Mouse (Mus musculus) lung, postnatal 25 days (tissue): ENCODE data around the gene Minos1.

Experiments used
- DNase-seq: peaks from one replicate; pipeline ENCODE4 v3.0.0; 2022; ENCODE audit warnings: low spot score

Minos1 gene

GRCm38 (mm10) chr4:139130701-139131549, at the start of gene Minos1:
Minos1 (minus strand) TSS chr4:139131113.
- DNase-seq = peak; percentile 97

DNA sequence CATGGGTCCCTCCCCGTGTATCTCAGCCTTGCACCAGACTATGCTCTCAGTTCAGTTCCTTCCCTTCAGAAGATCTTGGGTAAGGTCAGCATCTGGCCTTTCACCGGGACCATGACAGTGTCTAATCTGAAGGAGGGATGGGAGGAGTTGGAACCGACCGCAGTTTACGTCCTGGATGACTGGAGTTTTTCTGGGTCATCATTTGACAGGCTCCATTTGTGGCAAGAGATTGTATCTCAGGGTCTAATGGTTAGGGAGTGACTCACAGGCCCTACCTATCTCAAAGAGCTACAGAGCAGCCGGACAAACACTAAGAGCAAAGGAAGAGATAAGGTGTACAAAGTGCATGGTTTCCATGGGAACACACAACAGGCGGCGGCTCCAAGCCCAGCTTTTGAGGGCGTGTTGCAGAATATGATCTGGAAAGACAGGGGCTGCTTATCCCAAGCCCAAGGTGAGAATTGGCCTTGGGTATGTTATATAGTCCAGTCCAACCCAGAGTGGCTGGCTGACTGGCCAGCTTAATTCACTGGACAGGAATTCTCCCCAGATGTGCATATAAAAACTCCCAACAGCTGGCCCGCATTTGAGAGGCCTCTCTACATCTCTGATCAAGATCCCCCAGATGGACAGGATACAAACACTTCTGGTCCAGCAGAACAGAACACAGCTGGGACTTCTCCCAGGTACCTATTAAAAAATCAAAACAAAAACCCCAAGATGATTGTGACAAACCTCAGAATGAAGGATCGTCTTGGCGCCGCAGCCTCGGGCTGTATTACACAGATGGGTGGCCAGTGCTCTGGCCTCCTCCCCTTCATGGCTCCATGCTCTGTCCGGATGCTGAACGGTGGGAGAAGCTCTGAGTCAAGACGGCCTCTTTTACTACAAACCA, 49.1 kb upstream of the Minos1 start:
- peak; percentile 68 for DNase-seq

DNA sequence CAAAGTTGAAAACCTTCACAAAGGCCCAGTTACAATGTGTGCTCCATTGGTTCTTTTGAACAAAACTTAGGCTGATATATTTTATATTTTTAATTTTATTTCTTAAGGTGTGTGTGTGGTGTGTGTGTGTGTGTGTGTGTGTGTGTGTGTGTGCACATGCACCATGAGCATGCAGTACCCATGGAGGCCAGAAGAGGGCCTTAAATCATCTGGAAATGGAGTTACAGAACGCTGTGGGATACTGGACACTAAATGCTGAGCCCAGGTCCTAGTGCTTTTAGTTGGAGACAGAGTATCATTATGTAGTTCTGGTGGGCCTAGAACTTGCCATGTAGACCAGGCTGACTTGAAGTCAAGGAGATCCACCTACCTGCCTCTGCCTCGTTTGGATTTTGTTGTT, 48.3 kb upstream of the Minos1 start:
- no peak for DNase-seq

DNA sequence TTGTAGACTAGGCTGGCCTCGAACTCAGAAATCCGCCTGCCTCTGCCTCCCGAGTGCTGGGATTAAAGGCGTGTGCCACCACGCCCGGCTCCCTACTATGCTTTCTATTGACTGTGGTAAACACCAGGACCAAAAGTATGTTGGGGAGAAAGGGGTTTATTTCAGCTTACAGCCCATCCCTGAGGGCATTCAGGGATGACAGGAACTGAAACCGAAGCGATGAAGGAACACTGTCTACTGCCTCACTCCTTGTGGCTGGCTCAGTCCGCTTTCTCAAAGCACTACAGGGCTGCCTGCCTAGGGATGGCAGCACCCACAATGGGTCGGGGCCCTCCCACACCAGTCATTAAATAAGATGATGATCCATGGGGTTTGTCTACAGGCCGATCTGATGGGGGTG, 47.5 kb upstream of the Minos1 start:
- DNase-seq = no peak

DNA sequence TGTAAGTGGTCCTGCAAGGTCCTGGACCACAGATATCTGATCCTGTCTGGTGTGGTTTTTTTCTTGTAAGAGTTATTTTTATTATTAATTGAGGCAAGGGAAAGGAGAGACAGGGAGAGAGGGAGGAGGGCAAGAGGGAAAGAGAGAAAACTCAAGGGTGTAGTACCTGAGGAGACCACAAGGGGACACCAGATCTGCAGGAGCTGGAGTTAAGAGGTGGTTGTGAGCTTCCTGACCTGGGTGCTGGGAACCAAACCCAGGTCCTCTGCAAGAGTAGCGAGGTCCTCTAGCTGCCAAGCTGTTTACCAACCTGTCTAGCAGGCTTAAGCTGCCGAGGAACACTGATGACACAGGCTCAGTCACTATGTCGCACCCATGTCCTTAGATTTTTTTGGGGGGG, 47.0 kb upstream of the Minos1 start:
- no peak for DNase-seq

DNA sequence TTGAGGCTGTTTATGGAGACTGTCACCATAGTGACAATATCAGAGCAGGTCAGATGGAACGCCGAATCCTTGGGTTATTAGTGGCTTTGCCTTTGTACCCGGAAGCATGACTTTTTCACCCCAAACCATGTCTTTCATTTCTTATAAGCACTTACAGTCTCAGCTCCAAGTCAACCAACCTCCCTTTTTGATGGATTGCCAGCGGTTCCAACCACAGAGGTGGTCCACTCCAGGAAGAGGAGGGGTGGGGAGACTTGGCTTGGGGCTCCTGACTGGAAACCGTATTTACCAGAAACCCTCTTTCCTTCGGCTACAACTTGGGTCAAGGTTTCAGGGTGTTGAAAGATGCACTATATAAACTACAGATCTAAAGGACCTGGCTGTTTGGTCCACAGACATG, 45.1 kb upstream of the Minos1 start:
- peak; percentile 77 for DNase-seq

DNA sequence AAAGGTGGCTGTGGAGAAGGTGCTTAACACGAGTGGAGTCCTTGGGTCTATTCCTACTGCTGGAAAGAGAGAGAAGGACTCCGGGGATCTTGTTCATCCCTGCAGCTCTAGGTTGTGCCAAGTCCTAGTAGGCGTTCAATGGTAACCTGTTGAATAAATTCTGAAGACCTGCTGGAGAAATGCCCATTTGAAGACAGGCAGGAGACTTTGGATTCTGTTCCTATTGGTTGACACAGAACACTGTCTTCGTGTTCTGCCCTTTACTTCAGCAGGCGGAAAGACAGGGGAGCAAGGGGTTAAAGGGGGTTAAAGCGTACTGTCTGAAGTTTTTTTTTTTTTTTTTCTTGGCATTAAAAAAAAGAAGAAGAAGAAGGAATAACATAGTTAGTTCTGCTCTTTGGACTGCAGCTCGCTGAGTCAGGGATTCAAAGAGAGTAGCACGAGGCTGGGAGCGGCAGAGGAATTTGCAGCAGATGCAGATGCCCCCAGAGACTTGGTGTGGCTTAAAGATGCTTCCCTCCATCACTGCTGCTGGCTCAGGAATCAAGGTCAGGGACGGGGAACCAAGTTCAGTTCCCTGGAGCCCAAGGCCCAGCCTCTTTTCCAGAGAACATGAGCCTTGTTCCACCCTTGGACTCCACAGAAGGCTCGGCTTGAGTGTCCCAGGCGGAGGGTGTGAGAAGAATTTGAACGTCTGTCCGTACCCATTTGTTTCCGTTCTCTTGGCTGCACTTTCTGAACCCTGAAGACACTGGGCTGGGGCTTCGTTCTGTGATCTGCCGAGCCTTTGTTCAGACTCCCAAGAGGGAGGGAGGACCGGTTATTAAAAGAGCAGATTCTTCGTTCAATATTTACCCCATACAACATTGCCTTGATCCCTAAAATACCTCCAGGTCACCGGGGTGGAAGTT, 44.4 kb upstream of the Minos1 start:
- DNase-seq = peak; percentile 82

DNA sequence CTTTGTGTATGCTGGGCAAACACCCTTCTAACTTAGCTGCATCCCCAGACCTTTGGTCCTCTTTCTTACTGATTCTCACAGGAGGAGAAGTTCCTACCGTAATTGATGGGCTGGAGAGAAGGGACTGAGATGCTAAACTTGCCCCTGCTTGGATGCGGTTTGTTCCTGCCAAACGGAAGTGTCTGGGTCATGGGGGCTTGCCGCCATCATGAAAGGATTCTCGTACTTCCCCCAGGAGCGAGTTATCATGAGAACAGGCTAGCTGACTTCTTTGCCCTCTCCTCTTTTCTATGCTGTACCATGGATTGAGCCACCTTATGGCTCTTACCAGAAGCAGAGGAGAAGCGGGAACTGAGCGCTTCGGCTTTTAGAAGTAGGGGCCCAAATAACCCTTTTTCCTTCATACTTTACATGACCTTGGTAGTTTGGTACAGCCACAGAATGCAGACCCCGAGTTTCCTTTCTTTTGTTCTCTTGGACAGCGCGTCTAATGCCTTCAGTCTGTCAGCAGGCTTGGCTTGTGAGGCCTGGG, 38.9 kb upstream of the Minos1 start:
- no peak for DNase-seq

DNA sequence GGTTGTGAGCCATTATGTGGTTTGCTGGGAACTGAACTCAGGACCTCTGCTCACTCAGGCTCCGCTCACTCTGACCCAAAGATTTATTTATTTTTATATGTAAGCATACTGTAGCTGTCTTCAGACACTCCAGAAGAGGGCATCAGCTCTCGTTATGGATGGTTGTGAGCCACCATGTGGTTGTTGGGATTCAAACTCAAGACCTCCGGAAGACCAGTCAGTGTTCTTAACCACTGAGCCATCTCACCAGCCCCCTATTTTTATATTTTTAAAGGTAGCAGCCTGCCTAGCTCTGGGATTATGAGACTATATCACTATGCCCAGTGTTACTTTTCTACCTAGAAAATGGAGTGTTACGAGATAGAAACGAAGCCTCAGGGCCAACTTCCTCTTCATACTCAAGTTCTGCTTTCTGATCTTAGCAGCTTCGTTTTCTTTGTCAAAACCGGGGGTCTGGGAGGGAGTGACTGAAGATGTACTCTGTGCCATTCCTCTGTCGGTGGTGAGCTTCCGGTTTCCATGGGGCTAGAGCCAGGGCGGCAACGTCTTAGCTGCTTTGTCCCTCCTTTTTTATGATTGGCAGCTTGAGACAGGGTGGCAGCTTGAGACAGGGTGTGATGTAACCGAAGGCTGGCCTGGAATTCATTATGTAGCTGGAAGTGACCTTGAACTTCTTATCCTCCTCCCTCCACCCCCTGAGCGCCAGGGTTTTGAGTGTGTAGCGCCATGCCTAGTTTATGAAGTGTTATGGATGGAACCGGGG, 38.3 kb upstream of the Minos1 start:
- peak; percentile 79 for DNase-seq

DNA sequence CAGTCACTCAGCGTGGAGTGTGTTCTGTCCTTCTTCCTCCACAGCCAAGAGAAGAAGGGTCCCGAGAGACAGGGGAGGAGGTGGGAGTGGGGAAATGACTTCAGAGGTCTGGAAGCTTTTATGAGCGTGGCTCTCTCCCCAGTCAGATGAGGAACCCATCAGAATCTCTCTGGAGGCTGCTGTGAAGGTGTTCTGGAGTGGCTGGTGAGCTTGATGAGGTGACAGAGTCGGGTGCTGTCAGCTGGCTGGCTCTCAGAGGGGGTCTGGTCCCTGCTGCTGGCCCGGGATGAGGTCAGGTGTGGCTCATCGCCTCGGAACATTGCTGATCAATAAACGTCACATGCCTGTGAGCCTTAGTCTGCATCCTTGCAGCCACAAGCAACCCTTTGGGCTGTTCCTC, 36.2 kb upstream of the Minos1 start:
- no peak for DNase-seq

- no peak for DNase-seq
These were observed 35.3 kb upstream of the Minos1 start for GRCm38 (mm10) chr4:139166244-139166643.

DNA sequence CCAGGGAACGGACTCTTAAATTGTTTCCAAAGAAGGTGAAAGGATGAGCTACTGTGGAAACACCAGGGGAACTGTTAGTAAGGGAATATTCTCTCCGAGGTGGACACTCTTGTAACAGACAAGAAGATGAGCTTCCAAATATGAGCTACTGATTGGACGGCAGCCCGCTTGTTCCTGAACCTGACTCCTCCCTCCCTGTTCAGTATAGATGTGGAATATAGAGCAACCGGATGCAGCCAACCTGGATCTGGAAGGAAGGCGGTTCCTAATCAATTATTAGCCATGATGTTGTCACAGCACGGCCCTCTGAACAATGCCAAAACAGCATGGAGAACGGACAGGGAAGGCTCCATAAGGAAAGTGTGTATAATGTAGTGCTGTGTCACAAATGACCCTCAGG, 34.3 kb upstream of the Minos1 start:
- DNase-seq = no peak

DNA sequence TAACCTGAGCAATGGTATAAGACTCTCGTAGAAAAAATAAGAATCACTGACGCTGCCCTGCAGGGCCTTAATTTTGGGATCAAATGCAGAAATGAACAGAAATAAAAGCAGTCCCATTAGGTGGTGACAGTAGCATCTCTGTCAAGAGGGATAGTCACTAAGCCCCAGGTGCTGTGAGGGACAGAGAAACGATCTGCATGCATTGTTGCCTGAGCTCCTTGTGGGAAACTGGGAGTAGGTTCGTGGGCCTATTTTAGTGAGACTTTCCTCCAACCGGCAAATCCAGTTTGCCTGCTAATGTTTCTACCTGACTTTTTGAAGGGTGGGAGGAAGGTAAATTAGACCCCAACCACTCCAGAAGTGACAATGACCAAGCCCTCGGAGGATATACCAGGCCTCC, 33.2 kb upstream of the Minos1 start:
- DNase-seq = no peak

- no peak for DNase-seq
These were observed 30.2 kb upstream of the Minos1 start for GRCm38 (mm10) chr4:139161076-139161475.

GRCm38 (mm10) chr4:139158350-139158749, 27.4 kb upstream of the Minos1 start:
- DNase-seq = no peak

- no peak for DNase-seq
These were observed 25.6 kb upstream of the Minos1 start for GRCm38 (mm10) chr4:139156538-139156937.

DNA sequence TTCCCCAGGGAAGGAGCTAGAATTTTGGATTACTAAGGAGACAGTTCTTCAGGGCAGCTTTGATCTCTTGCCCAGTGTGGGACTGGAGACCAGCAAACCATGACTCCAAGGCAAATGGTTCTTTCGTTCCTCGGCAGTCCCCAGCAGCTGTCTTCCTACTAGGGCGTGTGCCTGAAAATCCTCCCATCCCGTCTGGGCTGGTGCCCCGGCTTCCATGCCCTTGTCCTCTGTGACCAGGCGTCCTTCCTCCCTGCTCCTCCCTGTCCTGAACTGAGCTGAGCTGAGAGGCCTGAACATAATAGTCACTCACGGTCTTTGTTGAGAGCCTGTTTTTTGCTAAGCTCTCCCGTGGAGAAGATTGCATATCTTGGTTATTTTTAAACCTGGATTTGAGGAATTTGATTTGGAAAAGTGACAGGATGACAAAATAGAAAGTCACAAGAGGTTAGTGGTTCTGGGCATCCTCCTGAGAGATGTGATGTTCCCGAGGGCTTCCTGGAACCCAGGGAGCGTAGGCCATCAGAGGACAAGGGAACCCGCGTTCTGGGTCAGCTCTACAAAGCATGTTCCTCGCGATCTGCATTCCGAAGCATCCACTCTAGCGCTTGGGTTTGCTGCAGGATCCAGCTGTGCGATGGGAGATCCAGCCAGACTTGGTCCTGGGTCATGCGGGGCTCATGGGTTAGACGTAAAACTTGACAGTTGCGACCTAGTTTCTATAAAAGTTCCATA, 23.8 kb upstream of the Minos1 start:
- peak; percentile 51 for DNase-seq

- DNase-seq = no peak
These were observed 20.5 kb upstream of the Minos1 start for GRCm38 (mm10) chr4:139151370-139151769.

- DNase-seq = peak; percentile 50
These were observed 15.8 kb upstream of the Minos1 start for GRCm38 (mm10) chr4:139146760-139147159.

DNA sequence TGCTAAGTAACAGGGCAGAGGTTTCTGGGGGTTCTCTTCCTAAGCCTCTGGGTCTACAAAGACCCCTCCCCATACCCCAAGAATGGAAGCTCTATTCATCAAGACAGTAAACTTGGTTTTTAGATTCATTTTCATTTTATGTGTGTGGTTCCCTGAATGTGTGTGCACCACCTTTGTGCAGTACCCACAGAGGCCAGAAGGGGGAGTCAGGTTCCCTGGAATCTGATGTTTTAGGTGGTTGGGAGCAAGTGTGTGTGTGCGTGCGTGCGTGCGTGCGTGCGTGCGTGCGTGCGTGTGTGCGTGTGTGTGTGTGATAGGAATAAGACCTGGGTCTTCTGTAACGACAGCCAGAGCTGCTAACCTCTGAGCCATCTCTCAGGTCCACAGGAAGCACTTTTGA, 14.2 kb upstream of the Minos1 start:
- DNase-seq = no peak
